Mouse (Mus musculus) kidney, adult 11 months (tissue): ENCODE measurements around the gene Aars.
"Not testable (repeated sequence)": the region's sequence is repeated elsewhere in the genome, so short reads cannot be mapped to it uniquely, and the experiment has no call there.

Experiments used
- DNase-seq: peaks from one replicate; pipeline ENCODE4 v3.0.0; 2022

Gene Aars

GRCm38 (mm10) chr8:111055031-111055634 is 22.2 kb downstream of the Aars start:
- DNase-seq, result no peak

- no peak for DNase-seq
These were observed 22.7 kb downstream of the Aars start for GRCm38 (mm10) chr8:111055661-111056060.

DNA sequence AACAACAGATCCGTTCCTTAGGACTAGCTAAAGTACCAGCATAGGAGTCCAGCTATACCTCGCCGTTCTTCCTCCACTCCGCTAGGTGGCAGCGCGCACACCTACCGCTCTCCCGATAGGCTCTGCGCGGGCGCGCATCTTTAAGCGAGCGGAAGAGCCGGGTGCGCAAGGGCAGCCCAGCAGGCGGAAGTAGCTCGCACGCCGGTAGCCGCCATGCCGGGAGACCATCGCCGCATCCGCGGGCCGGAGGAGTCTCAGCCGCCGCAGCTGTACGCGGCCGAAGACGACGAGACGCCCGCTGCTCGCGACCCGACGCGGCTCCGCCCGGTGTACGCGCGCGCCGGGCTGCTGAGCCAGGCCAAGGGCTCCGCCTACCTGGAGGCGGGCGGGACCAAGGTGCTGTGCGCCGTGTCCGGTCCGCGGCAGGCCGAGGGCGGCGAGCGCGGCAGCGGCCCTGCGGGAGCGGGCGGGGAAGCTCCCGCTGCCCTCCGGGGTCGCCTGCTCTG is 23.3 kb downstream of the Aars start, which contains the start of gene Exosc6:
Gene Exosc6 (plus strand): TSS at position 182 of the 506 bp plus-strand sequence.
- peak; percentile 85 for DNase-seq

GRCm38 (mm10) chr8:111056691-111057293 is 23.8 kb downstream of the Aars start:
- DNase-seq, result peak; percentile 52

- DNase-seq, result no peak
These were observed 26.1 kb downstream of the Aars start for GRCm38 (mm10) chr8:111058946-111059572.

DNA sequence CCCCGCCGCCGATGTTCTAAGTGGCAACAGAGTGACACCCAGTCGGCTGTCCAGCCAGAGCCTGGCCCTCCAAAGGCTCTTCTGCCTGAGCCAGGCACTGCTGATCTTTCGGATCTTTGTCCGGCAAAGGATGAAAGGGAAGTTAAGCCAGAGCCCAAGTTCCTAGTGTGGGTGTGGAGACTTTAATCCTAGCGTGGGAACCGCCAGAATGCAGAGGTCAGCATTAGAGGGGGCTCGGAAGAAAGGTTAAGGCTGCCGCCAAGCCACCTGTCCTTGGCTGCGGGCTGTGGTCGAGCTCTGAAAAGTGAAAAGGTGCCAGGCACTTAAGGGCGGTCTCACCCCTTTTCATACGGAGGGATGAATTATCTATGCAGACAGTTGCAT is 28.7 kb downstream of the Aars start:
- DNase-seq, result no peak

GRCm38 (mm10) chr8:111062072-111062757 is 29.3 kb downstream of the Aars start:
- peak; percentile 74 for DNase-seq

- DNase-seq, result no peak
These were observed 29.9 kb downstream of the Aars start for GRCm38 (mm10) chr8:111062893-111063292.

DNA sequence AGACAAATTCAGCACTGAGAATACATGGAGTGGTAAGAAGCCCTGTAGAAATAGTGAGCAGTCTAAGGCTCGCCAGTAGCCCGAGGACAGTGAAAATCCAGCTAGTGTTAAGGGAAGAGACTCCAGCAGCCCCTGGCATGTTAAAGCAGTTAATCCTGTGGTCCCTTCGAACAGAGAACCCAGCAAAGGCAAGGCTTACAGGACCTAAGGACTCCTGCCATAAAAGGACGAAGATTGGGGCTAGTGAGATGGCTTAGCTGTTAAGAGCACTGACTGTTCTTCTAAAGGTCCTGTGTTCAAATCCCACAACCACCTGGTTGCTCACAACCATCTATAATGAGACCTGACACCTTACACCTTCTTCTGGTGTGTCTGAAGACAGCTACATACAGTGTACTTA is 33.4 kb downstream of the Aars start:
- no peak for DNase-seq

DNA sequence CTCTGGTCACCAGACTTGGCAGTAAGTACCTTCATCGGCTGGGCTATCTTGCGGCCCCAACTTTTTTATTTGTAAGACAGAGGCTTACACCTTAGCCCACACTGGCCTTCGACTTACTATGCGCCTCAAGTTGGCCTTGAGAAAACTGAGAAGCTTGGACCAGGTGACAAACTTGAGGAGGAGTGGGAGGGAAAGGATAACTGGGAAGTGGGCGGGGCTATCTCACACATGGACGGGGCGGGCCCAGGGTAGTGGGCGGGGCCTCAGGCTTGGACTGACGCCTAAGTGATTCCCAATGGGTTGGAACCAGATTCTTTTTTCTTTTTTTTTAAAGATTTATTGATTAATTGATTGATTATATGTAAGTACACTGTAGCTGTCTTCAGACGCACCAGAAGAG is 34.5 kb downstream of the Aars start:
- DNase-seq, result no peak

DNA sequence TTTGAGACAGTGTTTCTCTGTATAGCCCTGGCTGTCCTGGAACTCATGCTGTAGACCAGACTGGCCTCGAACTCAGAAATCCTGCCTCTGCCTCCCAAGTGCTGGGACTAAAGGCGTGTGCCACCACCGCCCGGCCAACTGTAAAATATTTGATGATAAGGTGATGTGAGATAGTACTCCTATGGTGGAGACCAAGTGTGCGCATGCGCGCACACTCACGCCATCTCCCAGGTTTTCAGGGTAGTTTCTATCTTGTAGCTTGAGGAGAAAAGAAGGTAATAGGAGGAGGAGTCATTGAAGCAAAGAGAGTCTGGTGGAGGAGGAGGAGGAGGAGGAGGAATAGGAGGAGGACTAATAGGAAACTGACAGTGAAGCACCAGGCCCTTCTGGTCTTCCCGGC is 35.7 kb downstream of the Aars start:
- DNase-seq, result not testable (repeated sequence)

- DNase-seq, result no peak
These were observed 43.0 kb downstream of the Aars start for GRCm38 (mm10) chr8:111075926-111076325.

DNA sequence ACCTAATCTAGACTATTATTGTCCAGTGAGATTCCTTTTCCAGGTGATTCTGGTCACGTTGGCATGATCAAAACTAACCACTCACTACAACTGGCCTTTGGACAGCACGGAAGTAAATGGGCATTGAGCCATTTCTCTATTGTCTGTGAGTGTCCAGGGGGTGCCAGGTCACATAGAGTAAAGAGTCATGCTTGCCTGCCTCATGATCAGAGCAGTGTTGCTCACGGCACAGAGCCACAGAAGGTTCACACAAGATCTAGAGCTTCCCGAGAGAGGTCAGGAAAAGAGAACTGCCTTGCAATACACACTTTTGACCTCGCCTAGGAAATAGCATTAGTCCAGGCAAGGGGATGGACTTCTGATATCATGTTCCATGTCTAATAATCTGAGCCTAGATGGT is 46.5 kb downstream of the Aars start:
- peak; percentile 41 for DNase-seq

GRCm38 (mm10) chr8:111079861-111080271 is 46.9 kb downstream of the Aars start:
- DNase-seq, result peak; percentile 54

- DNase-seq, result no peak
These were observed 48.8 kb downstream of the Aars start for GRCm38 (mm10) chr8:111081580-111082258.

- DNase-seq, result not testable (repeated sequence)
These were observed 51.0 kb downstream of the Aars start for GRCm38 (mm10) chr8:111083936-111084335.

DNA sequence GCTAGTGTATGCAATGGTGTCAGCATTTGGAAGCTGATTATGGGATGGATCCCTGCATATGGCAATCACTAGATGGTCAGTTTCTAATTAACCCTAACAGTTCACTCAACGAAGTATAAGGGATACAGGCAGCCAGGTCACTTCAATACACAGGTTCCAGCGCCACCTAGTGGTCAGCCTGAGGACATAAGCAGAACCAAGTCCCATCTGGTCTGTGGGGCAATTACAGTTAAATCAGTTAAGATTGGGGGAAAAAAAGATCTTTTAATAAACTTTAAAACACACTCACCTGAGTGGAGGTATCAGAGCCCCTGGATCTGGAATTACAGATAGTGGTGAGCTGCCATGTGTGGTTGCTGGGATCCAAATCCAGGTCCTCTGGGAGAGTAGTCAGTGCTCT is 57.2 kb downstream of the Aars start:
- peak; percentile 40 for DNase-seq

DNA sequence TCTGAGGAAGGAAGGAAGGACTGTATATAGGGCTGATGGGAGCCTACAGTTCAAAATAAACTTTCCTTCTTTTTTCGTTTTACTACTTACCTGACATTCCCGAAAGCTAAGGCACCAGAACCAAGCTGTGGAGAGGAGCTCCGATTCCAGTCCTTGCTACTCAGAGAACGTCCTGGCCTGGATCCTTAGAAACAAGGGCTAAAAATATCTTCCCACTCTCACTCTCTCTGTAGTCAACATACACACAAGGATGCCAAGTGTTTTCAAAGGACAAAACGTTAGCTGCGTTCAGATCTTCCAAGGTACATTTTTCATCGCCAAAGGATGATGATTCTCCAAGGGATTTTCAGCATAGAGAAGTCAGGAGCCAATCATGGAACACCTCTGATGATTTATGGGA is 58.8 kb downstream of the Aars start:
- DNase-seq, result no peak

DNA sequence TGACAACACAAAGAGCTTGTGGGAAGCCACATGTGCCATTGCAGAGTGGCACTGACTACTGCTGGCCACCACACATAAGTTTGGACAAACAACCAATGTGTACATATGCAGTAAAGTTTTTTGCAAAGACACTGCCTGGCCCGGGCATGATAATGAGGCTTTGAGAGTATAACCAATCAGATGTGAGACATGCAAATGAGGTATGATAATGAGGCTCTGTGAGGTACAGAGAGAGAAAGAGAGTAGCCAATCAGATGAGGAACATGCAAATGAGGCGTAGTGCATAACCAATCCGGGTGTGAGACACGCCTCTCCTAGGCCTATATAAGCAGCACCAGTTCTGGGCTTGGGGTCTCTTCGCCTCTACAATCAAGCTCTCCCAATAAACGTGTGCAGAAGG is 59.4 kb downstream of the Aars start, which contains the start of gene Clec18a:
Gene Clec18a (minus strand): TSS at position 101 of the 400 bp plus-strand sequence.
- not testable (repeated sequence) for DNase-seq

DNA sequence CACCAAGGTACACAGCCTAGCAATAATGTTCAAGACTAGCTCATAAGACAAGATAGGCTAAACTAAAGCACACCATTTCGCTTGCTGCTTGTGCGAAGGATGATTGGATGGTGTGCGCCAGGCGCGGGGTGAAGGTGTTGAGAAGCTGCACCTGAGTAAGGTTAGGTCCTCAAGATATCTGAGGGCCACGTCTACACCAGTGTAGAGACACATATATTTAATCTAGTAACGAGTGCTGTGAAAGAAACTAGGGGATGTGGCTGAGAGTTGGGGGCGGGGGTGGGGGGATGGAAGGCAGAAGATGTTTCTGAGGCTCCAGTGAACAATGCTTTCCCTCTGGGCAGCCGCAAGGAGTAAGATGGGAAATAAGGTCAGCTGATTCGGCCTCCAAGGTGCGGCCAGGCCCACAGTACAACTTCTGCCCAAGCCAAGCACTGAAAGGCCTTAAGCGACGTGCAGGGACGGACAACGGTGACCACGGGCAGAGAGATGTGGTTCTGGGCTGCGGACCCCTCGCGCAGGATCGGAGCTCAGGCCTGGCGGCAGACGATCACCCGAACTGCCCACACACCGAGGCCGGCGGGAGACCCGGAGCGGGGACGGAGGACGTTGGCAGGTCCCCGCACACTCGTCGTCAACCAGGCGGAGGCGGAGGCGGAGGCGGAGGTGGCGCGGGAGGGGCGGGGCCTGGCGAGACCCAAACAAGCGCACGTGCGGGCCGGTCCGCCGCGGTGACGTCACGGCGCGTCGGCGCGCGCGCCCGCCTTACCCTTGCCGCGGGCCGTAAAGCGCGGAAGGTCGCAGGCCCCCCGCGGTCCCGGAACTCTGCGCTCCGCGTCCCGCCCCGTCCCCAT is 61.1 kb downstream of the Aars start, which contains the start of gene Pdpr:
Gene Pdpr (plus strand): TSS at position 766 of the 854 bp plus-strand sequence.
- peak; percentile 89 for DNase-seq

DNA sequence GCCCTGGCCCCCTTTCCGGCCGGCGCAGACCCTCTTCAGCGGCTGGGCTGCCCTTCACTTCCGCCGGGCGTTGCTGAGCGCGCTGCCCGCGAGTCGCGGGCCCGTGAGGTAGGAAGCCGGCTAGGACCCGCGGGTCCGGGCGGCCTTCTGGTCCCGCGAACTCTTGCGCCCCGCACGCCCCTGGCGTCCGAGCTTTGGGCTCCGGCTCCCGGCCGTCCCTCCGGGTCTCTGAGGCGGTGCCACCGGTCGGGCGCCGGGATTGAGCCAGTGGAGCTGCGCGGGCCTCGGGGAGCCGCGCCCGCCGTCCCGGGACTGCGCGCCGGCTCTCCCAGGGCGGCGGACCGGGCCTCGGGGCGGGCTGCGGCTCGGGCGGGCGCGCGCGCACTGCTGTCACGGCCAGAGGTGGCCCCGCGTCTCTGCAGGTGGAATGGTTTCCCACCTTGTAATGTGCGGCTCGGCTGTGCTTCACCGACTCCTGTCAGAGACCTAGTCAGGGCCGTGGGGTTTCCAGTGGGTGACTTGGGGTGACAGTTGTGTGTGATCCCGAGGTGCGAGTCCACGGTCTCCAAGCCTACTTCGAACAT is 61.9 kb downstream of the Aars start:
- DNase-seq, result not testable (repeated sequence)
